Mouse (Mus musculus): Measurements from ENCODE around the gene Il21r.

Il21r gene

GRCm38 (mm10) chr7:125603185-125603631, at the start of gene Il21r:
Gene Il21r, plus strand, starts transcription at chr7:125603429.
- POLR2A ChIA-PET = no interaction called here
- CTCF ChIA-PET = no interaction called here

- ChIA-PET CTCF (interaction anchor here in 1 of 4 experiments (0.5 kb wide), 1 partner anchor 83 kb away, joined by 3 read pairs; no protein-coding TSS in a partner anchor), POLR2A (interaction anchor here in 2 of 4 experiments (1.2 to 1.9 kb wide), 3 partner anchors 13 to 129 kb away, joined by 3 to 4 read pairs (median 3); no protein-coding TSS in a partner anchor)
Measured at GRCm38 (mm10) chr7:125553653-125554428, 49.4 kb upstream of the Il21r start.

DNA sequence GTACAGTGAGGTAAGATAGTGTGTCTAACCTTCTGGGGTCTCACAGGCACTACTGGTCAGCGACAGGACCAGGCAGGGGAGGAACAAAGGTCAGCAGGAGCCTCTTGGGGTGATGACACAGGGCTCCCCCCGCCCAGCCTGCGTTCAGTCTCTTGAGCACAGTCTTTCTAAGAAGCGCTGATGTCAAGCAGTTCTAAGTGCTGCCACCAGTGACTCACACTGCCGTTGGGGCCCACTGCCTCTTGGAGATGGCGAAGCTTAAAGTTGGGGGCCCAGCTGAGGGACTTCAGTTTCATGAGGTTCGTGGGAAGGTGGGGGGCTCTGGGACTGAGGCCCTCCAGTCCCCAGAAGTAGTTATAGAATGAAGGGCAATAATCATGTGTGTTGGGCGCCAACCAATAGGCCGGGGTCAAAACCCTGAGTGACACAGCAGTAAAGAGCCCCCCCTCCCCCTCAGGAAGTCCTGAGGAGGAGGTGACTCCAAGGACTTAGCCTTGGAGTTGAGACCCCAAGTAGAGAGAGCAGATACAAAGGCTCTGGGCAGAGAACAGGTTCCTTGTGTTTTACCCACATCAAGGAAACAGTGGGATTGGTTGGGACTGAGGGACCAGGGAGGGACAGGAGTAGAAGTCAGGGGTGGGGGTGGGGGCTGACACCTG, 48.6 kb upstream of the Il21r start:
- ChIA-PET POLR2A (interaction anchor here in 1 of 4 experiments (0.8 to 1.4 kb wide), 3 partner anchors 12 to 131 kb away, joined by 3 to 4 read pairs (median 3); no protein-coding TSS in a partner anchor), CTCF (no interaction called here)

- ChIA-PET CTCF (no interaction called here), POLR2A (interaction anchor here in 3 of 4 experiments (0.5 to 1.4 kb wide), 8 partner anchors 9 to 326 kb away, joined by 3 to 8 read pairs (median 3); no protein-coding TSS in a partner anchor)
Measured at GRCm38 (mm10) chr7:125555351-125555872, 47.8 kb upstream of the Il21r start.

DNA sequence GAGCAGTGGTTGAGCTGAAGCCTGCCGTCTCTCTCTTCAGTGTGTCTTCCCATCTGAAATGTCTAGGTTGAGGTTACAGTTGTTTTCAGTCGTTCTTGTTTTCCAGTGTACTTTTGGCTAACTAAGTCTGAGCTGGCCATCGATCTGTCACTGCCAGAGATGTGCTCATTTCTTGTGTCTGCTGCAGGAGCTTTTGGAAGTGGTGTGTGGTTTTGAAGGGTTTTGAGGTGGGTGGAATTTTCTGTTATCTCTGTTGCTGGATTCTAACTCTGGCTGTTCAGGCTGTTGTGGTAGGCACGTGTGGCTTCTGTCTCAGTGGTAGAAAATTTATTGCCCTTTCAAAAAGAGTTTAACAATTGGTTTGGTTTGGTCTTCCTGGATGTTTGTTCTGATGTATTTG, 47.1 kb upstream of the Il21r start:
- POLR2A ChIA-PET = interaction anchor here in 3 of 4 experiments (0.6 to 1.0 kb wide), 3 partner anchors 9 to 104 kb away, joined by 3 read pairs; no protein-coding TSS in a partner anchor
- CTCF ChIA-PET = no interaction called here

DNA sequence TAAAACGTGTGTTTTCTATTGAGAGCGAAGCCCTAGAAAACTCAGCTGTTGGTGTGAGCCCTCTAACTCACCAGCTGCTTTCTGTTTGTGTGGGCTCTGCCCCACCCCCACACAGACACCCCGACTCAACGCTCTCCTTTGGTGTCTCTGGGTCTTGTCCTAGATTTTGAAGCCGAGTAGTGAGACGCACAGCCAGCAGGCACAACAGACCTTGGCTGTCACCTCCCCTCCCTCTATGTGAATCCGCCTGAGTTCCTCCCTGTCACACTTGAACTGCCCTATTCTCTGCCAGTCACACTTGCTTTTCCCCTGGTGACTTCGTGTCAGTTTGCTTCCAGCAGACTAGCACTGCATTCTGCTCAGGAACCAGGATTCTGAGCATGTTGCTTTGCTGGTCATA, 46.4 kb upstream of the Il21r start:
- ChIA-PET CTCF (no interaction called here), POLR2A (interaction anchor here in 2 of 4 experiments (0.5 to 1.9 kb wide), 3 partner anchors 10 to 502 kb away, joined by 3 to 5 read pairs (median 3); no protein-coding TSS in a partner anchor)

GRCm38 (mm10) chr7:125558401-125558945, 44.8 kb upstream of the Il21r start:
- POLR2A ChIA-PET = interaction anchor here in 1 of 4 experiments (1.9 kb wide), 1 partner anchor 9 kb away, joined by 5 read pairs; no protein-coding TSS in a partner anchor
- CTCF ChIA-PET = no interaction called here

DNA sequence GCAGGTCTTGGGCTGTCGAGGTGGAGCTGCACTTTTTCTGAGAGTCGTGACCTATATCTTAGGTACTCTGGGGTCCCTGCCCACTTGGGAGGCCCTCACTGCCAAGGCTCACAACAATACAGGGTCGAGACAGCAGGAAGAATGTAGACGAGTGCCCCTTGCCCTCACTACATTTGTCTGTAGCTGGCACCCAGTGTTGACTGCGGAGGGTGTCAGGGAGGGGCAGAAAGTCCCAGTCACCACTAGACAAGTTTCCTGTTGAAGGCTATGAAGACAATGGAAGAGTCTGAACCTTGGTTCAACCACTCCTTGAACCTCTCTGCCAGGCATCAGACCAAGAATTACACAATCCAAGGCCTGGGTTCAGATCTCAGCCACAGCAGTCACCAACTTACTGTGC, 44.2 kb upstream of the Il21r start:
- CTCF ChIA-PET = no interaction called here
- POLR2A ChIA-PET = no interaction called here

- ChIA-PET CTCF (no interaction called here), POLR2A (interaction anchor here in 1 of 4 experiments (2.0 kb wide), 2 partner anchors 12 to 68 kb away, joined by 4 to 6 read pairs; partner anchors contain the start of gene Nsmce1)
Measured at GRCm38 (mm10) chr7:125559537-125559936, 43.7 kb upstream of the Il21r start.

DNA sequence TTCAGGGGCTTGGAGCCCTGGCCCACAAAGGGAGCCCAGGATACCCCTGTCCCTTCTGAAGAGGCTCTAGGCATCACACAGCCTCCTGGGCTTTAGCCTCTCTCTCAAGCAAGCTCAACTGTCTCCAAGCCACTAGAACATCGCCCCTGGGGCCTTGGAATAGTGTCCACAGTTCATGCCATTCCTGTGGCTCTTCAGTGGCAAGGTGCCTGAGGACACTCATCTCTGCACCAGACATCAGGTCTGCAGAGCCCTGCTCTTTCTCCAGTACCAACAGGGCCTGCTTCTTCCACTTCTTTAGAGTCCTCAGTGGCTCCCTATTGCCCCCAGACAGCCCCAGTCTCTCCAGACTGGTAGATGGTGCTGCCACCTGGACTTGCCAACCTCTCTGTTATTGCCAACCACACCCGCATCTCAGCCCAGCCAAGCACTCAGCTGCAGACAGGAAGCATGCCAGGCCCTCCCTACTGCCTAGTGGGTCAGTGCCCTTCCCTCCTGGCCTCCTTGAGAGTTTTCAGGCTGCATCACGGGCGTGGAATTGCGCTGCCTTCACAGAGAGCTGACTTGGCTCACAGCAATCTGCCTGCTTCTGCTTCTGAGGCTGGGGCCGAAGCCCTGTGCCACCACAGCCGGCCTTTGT, 43.0 kb upstream of the Il21r start:
- ChIA-PET POLR2A (interaction anchor here in 3 of 4 experiments (0.5 to 2.0 kb wide), 7 partner anchors 8 to 116 kb away, joined by 3 to 14 read pairs (median 5); partner anchors contain the start of genes Il4ra (in 2 of the 3), Kdm8 (in 1 of the 3) and Nsmce1 (in 1 of the 3)), CTCF (interaction anchor here in 1 of 4 experiments (0.7 kb wide), 1 partner anchor 36 kb away, joined by 3 read pairs; no protein-coding TSS in a partner anchor)

DNA sequence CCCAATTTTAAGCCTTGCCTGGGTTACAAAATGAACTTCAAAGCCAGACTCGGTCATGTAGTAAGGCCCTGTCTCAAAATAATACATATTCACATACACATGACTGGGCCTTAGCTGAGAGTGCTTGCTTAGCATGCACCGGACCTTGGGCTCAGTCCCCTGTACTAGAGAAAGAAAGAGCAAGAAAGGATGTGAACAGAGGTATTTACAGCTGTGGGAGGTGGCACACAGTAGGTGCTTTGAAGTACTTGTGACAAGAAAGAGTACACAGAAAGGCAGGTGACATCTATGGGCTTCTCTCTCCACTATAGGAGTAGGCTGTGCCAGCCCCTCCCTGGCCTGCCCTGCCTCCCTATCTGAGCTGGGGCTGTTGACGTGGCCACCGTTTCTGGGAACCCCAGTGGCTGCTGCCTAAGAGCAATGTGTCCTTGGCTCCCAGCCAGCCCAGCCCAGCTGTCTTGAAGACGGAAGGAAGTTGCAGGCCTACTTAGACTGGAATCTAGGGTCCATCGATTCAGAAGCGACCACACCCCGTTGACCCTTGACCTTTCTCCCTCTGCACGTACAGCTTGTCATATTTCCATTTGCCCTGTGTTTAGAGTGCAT, 42.0 kb upstream of the Il21r start:
- ChIA-PET POLR2A (interaction anchor here in 3 of 4 experiments (0.5 to 2.0 kb wide), 8 partner anchors 9 to 117 kb away, joined by 3 to 14 read pairs (median 4); partner anchors contain the start of genes Il4ra (in 2 of the 3), Nsmce1 (in 2 of the 3) and Kdm8 (in 1 of the 3)), CTCF (interaction anchor here in 2 of 4 experiments (0.7 to 1.4 kb wide), 2 partner anchors 9 to 35 kb away, joined by 3 to 5 read pairs; partner anchors contain the start of gene Il4ra (in 1 of the 2))

DNA sequence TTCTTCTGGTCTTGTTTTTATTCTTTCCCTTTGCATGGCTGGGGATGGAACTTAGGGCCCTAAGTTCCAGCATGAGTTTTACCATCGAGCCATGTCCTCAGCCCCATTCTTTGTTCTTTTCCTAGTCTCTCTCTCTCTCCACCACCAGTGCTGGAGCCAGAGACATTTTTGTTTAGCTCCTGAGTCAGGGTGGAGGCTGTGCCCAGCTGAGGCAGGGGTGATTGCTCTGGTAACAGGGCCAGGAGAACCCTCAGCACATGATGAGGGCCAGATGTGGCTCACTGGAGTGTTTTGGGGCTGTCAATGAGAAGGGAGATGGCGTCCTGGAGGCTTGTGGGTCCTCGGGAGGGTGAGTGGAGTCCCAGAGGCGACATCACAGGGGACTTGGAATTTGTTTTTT, 40.8 kb upstream of the Il21r start:
- CTCF ChIA-PET = no interaction called here
- POLR2A ChIA-PET = interaction anchor here in 2 of 4 experiments (1.0 to 1.3 kb wide), 2 partner anchors 10 to 36 kb away, joined by 3 read pairs; partner anchors contain the start of gene Il4ra (in 1 of the 2)

- POLR2A ChIA-PET = interaction anchor here in 2 of 4 experiments (1.0 to 1.3 kb wide), 2 partner anchors 11 to 36 kb away, joined by 3 read pairs; partner anchors contain the start of gene Il4ra (in 1 of the 2)
- CTCF ChIA-PET = no interaction called here
Measured at GRCm38 (mm10) chr7:125563093-125563492, 40.1 kb upstream of the Il21r start.

DNA sequence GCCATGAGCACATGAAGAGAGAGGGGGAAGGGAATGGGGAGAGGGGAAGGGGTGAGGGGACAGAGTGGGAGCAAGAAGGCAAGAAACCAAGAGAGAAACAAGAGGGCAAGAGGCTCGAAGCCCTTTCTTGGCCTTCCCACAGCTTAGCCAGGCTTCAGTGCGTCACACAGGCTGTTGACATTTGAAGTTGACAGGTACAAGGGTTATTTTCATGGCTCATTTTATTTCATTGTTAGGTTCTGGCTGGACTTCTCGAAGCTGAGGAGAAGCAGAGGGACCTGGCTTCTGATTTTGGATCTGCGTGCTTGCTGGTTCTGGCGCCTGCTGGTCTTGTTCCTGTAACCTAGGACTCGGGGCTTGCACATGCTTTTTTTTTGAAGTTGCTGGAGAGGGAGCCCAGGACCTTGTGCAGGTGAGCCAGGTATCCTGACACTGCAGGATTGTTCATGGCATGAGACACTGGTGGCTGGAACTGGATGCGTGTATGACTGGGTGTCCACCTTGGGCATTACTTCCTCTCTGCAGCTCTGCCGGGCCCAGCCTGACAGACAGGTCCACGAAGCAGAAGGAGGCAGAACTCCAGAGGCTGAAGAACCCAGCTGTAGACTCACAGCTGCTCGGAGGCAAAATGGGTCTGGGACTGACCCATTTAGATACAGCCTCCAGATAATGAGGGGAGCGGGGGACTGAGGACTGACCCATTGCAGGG, 38.8 kb upstream of the Il21r start:
- CTCF ChIA-PET = interaction anchor here in 1 of 4 experiments (0.6 kb wide), 1 partner anchor 621 kb away, joined by 13 read pairs; no protein-coding TSS in a partner anchor
- POLR2A ChIA-PET = interaction anchor here in 1 of 4 experiments (0.8 to 1.4 kb wide), 3 partner anchors 9 to 120 kb away, joined by 3 to 4 read pairs (median 3); partner anchors contain the start of genes Kdm8 and Nsmce1

DNA sequence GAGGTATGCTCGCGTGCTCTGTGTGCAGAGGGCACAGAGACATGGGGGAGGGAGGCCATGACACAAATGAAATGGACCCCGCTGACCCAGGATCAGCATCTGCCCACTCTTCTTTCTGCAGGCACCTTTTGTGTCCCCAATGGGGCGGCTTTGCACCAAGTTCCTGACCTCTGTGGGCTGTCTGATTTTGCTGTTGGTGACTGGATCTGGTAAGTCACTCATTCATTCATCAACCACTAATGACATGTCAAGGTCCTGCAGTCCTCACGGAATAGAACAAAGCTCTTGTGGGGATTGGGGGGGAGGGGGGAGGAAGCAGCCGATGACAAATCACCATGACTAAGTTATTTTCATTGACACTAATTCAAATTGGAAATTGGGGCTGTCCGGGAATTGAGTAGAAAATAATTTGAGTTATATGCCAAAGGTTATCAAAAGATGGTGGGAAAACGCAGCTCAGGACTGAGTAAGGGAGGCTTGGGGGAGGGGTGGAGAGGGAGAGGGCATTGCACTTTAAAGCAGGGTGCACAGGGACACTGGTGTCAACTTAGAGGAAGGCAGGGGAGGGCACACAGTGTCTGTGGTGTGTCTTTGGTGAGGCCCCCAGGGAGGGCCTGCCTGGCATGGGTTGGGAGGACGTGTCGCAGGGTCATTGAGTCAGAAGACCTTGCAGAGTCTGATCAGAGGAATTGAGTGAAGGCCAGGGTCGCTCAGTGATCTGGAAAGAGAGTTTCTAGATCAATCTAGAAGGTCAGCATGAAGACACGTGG, 37.5 kb upstream of the Il21r start:
- ChIA-PET POLR2A (interaction anchor here in 2 of 4 experiments (1.0 to 1.4 kb wide), 5 partner anchors 10 to 121 kb away, joined by 3 to 4 read pairs (median 3); partner anchors contain the start of gene Kdm8 (in 1 of the 2)), CTCF (interaction anchor here in 2 of 4 experiments (0.7 kb wide), 2 partner anchors 409 to 1771 kb away, joined by 3 to 8 read pairs; no protein-coding TSS in a partner anchor)

GRCm38 (mm10) chr7:125566420-125566819, 36.8 kb upstream of the Il21r start:
- ChIA-PET POLR2A (interaction anchor here in 3 of 4 experiments (0.6 to 1.6 kb wide), 7 partner anchors 9 to 112 kb away, joined by 3 to 6 read pairs (median 4); partner anchors contain the start of gene Il4ra (in 1 of the 3)), CTCF (interaction anchor here in 1 of 4 experiments (0.7 kb wide), 1 partner anchor 408 kb away, joined by 8 read pairs; no protein-coding TSS in a partner anchor)

All from embryonic stem cell, embryonic (primary cell).